Mouse (Mus musculus) forebrain, embryonic 14.5 days (tissue): ENCODE results near the gene Mettl15. TPM values are rescaled to one million over a fixed set of nuclear protein-coding genes. Genes with fewer than 3 reads are reported as not detected.
"Not testable (repeated sequence)": the region's sequence is repeated elsewhere in the genome, so short reads cannot be mapped to it uniquely, and the experiment has no call there.

Experiments used
- ATAC-seq: fragments of 200-750 bp; cut with Nextera tagmentation; 2 replicates; pipeline ENCODE4 v1.8.0; 2017; ENCODE audit warnings: mild to moderate bottlenecking, moderate library complexity
- DNase-seq: peaks from one replicate; pipeline ENCODE4 v3.0.0-alpha.2; 2015; ENCODE audit warnings: low spot score
- H3K27ac ChIP-seq: fragments of 300-500 bp; sonication (generic); 2 replicates; pipeline ENCODE4 v1.5.1; 2014; ENCODE audit warnings: low read depth, mild to moderate bottlenecking, control low read depth, low read length, moderate library complexity
- H3K27me3 ChIP-seq: fragments of 300-500 bp; sonication (generic); replicated peaks from 2 replicates; pipeline ENCODE4 v1.6.1; 2014; ENCODE audit warnings: low read length, control low read depth, mixed read lengths; ENCODE audit not compliant: control insufficient read depth, insufficient read depth
- H3K36me3 ChIP-seq: fragments of 300-500 bp; sonication (generic); 2 replicates; pipeline ENCODE4 v1.6.1; 2014; ENCODE audit warnings: low read length, control low read depth; ENCODE audit not compliant: control insufficient read depth, insufficient read depth
- H3K4me1 ChIP-seq: fragments of 300-500 bp; sonication (generic); 2 replicates; pipeline ENCODE4 v1.6.1; 2014; ENCODE audit warnings: antibody characterized with exemption, low read length, control low read depth; ENCODE audit not compliant: control insufficient read depth, insufficient read depth
- H3K4me2 ChIP-seq: fragments of 300-500 bp; sonication (generic); 2 replicates; pipeline ENCODE4 v1.6.1; 2014; ENCODE audit warnings: mild to moderate bottlenecking, control low read depth, low read length
- H3K4me3 ChIP-seq: fragments of 300-500 bp; sonication (generic); 2 replicates; pipeline ENCODE4 v1.5.1; 2014; ENCODE audit warnings: low read depth, low read length, control low read depth
- H3K9ac ChIP-seq: fragments of 300-500 bp; sonication (generic); 2 replicates; pipeline ENCODE4 v1.6.1; 2014; ENCODE audit warnings: mild to moderate bottlenecking, low read length, control low read depth, moderate library complexity
- H3K9me3 ChIP-seq: fragments of 300-500 bp; sonication (generic); replicated peaks from 2 replicates; pipeline ENCODE4 v1.6.1; 2016; ENCODE audit warnings: low read length, control low read depth, mixed read lengths; ENCODE audit not compliant: control insufficient read depth
- WGBS: fragments of 180-500 bp; shearing (Covaris S2); extraction: QIAGEN DNeasy Blood & Tissue Kit; methylation state at CpG from one replicate; pipeline ENCODE4 v1.1.7; 2014; 5-methylcytosine and 5-hydroxymethylcytosine counted together
- polyA plus RNA-seq: library from polyadenylated mRNA; unstranded; fragments of >200 nt; fragmentation: Nextera tagmentation; extraction: Ambion mirVana; gene quantifications from 2 replicates; pipeline ENCODE4 v1.2.1, GENCODE M21; 2014

Gene Mettl15
- polyA plus RNA-seq, 1 experiment from 2014 or later = 12.4 TPM

DNA sequence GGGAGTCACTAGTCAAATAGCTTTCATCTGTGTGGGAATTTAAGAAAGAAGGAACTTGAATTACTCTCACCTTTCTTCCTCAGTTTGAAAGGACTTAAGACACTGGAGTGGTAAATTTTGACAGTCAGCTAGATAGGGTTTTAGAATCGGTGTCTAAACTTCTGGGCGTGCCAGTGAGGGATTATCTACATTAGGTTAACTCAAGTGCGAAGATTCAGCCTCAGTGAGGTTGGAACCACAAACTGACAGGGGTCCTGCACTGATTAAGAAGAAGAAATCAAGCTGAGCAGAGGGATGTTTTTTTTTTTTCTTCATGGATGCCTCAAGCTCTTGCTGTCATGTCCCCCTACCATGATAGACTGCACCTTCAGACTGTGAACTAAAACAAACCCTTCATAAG, 53.4 kb downstream of the Mettl15 start:
- Histone ChIP-seq H3K9me3 (no peaks in the 10 kb centered on the region), H3K36me3 (no peaks in the 10 kb centered on the region), H3K27me3 (no peaks in the 10 kb centered on the region), H3K4me2 (no peak overlapping the region), H3K27ac (no peak overlapping the region), H3K4me3 (no peak overlapping the region), H3K9ac (no peak overlapping the region), H3K4me1 (no peaks in the 10 kb centered on the region)
- WGBS = 22% methylated on average over 3 of the region's 3 CpGs
- DNase-seq (no peak), ATAC-seq (no peak)

DNA sequence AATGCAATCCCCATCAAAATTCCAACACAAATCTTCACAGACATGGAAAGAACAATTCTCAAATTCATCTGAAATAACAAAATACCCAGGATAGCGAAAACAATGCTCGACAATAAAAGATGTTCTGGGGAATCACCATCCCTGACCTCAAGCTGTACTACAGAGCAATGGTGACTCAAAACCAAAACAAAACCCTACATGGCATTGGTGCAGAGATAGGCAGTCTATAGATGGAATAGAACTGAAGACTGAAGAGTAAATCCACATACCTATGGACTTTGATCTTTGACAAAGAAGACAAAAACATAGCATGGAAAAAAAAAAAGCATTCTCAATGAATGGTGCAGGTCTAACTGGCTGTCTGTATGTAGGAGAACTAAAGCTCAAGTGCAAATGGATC, 59.1 kb downstream of the Mettl15 start:
- Histone ChIP-seq H3K27ac (no peak overlapping the region), H3K9me3 (no peaks in the 10 kb centered on the region), H3K36me3 (no peaks in the 10 kb centered on the region), H3K4me1 (no peaks in the 10 kb centered on the region), H3K4me3 (no peak overlapping the region), H3K9ac (no peak overlapping the region), H3K4me2 (no peak overlapping the region), H3K27me3 (no peaks in the 10 kb centered on the region)
- DNase-seq = no peak
- ATAC-seq = no peak
- 89% methylated on average over 2 of the region's 2 CpGs for WGBS

DNA sequence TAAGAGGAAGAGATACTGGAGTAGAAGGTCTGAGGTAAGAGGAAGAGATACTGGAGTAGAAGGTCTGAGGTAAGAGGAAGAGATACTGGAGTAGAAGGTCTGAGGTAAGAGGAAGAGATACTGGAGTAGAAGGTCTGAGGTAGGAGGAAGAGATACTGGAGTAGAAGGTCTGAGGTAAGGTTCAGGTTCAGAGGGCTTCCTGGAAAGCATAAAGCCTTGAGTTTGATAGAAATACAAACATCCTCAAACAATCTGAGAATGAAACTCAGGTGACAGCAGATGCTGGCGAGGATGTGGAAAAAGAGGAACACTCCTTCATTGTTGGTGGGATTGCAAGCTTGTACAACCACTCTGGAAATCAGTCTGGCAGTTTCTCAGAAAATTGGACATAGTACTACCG, 63.9 kb downstream of the Mettl15 start:
- 92% methylated on average over 1 of the region's 2 CpGs for WGBS
- not testable (repeated sequence) for H3K9ac ChIP-seq, H3K4me3 ChIP-seq, DNase-seq, H3K9me3 ChIP-seq, H3K27me3 ChIP-seq, H3K36me3 ChIP-seq, H3K4me1 ChIP-seq, H3K4me2 ChIP-seq, H3K27ac ChIP-seq, ATAC-seq

DNA sequence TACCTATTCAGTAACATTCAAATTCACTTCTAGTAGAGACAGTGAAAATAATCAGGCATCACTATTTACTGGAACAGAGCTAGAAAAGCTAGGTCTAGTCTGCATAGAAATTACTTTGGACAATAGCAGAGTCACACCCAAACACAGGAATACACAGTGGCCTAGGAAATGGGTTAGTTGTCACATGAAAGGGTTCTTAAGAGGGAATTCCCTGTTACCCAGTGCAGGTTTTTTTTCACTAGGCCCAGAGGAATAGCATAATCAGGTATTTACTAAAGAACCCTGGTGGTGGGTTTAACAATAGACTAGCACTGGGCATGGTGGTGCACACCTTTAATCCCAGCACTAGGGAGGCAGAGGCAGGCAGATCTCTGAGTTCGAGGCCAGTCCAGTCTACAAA, 69.9 kb downstream of the Mettl15 start:
- not testable (repeated sequence) for H3K36me3 ChIP-seq, H3K4me3 ChIP-seq, H3K27me3 ChIP-seq, H3K27ac ChIP-seq, H3K9ac ChIP-seq, DNase-seq, H3K4me2 ChIP-seq, H3K9me3 ChIP-seq, ATAC-seq, H3K4me1 ChIP-seq
- WGBS = 94% methylated on average over 1 of the region's 1 CpGs

DNA sequence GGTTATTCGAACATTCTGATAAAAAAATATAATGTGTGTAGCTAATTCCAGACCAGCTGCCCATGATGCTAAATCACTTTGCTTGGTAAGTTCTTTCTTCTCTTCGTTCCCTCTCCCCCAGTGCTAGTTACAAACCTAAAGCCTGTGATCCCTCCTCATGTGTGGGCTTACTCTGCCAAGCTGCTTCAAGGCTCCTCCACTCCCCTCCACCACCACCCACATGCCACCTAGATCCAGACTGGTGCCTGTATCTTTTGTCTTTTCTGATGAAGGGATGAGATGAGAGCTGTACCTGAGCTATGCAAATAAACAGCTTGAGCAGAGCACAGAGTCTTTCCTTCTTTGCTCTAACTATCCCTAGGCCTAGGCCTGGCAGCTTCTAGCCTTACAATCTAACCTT, 72.5 kb downstream of the Mettl15 start:
- H3K36me3 ChIP-seq = no peaks in the 10 kb centered on the region
- no peak overlapping the region for H3K4me3 ChIP-seq
- no peak for DNase-seq
- no peaks in the 10 kb centered on the region for H3K4me1 ChIP-seq
- no peak overlapping the region for H3K27ac ChIP-seq
- H3K4me2 ChIP-seq = no peak overlapping the region
- no peak overlapping the region for H3K9ac ChIP-seq
- ATAC-seq = no peak
- 85% methylated on average over 2 of the region's 2 CpGs for WGBS
- H3K27me3 ChIP-seq = no peaks in the 10 kb centered on the region
- H3K9me3 ChIP-seq = no peaks in the 10 kb centered on the region

DNA sequence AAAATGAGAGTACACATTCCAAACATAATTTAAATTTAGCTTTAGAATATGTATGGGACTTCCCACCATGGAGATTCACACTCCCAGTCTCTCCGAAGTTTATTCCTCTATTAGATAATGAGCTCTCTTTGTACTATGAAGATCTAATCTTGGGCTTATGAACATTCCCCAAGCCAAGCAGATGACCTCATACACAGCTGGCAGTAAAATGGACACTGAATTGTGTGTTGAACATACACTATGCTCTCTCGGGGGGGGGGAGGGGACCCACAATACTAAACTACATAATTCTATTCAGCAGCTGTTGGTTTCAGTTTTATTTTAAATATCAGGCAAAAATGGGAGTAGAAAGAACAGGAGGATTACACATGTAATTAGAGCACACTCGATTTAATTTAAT, 97.6 kb downstream of the Mettl15 start:
- Histone ChIP-seq H3K36me3 (no peaks in the 10 kb centered on the region), H3K27ac (no peak overlapping the region), H3K9me3 (no peaks in the 10 kb centered on the region), H3K4me2 (no peak overlapping the region), H3K4me1 (no peaks in the 10 kb centered on the region), H3K27me3 (no peaks in the 10 kb centered on the region), H3K9ac (no peak overlapping the region), H3K4me3 (no peak overlapping the region)
- DNase-seq (no peak), ATAC-seq (no peak)
- 68% methylated on average over 3 of the region's 3 CpGs for WGBS

DNA sequence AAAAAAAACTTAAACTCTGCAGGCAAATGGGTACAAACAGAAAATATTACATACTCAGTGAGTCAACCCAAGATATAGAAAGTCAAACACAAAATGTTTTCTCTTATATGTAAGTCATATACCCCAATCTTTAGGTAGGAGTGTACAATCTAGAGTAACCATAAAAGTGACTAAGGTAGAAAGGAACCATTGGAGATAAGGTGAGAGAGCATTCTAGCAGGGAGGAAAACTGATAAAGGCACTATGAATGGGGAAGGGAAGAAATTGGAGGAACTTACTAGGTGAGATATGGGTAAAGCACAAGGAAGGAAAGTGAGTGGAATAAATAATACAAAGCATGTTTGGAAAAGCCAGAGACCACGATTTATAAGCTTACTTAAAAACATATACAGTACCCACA, 122.0 kb downstream of the Mettl15 start:
- Histone ChIP-seq H3K36me3 (no peaks in the 10 kb centered on the region), H3K4me3 (no peak overlapping the region), H3K9ac (no peak overlapping the region), H3K9me3 (no peaks in the 10 kb centered on the region), H3K4me1 (no peaks in the 10 kb centered on the region), H3K27me3 (no peaks in the 10 kb centered on the region), H3K27ac (no peak overlapping the region), H3K4me2 (no peak overlapping the region)
- WGBS = 70% methylated on average over 1 of the region's 1 CpGs
- no peak for DNase-seq
- no peak for ATAC-seq

DNA sequence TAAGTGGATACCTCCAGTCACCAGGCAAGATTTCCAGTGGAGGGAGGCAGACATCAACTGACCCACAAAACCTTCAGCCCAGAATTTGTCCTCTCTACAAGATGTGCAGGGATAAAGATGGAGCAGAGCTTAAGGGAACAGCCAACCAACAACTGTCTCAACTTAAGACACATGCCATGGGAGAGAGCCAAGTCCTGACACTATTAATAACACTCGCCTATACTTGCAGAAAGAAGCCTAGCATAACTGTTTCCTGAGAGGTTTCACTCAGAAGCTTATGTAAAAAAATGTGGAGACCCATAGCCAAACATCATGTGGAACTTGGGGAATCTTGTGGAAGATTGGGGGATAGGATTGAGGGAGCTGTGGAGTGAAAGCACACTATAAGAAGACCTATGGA, 124.4 kb downstream of the Mettl15 start:
- no peak for DNase-seq
- H3K4me2 ChIP-seq = no peak overlapping the region
- H3K27ac ChIP-seq = no peak overlapping the region
- no peaks in the 10 kb centered on the region for H3K4me1 ChIP-seq
- no peaks in the 10 kb centered on the region for H3K36me3 ChIP-seq
- no peak for ATAC-seq
- no peaks in the 10 kb centered on the region for H3K27me3 ChIP-seq
- H3K9ac ChIP-seq = no peak overlapping the region
- H3K9me3 ChIP-seq = no peaks in the 10 kb centered on the region
- WGBS = 91% methylated on average over 1 of the region's 1 CpGs
- no peak overlapping the region for H3K4me3 ChIP-seq

DNA sequence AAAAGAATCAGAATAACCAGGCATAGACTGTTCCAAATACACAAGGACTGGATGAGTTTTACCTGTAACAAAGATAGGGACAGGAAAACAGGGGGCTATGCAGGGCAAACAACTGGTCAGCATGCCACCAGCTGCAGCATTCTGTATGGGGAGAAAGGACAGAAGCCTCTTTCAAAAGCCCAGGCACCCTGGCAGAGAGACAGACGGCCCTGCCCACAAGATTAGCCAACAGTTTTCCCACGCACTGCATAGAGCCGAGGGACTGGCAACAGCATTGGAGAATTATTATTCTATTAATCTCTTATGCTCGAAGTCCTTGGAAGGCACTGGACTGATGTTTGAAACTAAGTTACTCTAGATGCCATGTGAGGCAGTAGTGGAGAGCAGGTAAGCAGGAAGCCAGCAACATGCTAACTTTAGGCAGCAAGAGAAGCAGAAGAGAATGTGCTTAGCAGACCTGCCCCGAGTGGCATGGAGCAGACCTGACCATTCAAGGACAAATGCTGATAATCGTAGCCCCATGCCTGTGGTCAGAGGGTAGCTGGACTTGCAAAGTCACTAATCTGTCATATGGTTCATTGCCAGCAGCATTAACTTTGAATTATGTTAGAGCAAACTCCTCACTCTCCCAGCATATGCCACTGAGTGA, 127.0 kb downstream of the Mettl15 start:
- ATAC-seq (peak; percentile 65), DNase-seq (no peak)
- 44% methylated on average over 6 of the region's 6 CpGs for WGBS
- no peaks in the 10 kb centered on the region for H3K9me3 ChIP-seq
- H3K36me3 ChIP-seq = no peaks in the 10 kb centered on the region
- H3K27ac ChIP-seq = no peak overlapping the region
- H3K9ac ChIP-seq = no peak overlapping the region
- no peak overlapping the region for H3K4me2 ChIP-seq
- no peaks in the 10 kb centered on the region for H3K4me1 ChIP-seq
- H3K27me3 ChIP-seq = no peaks in the 10 kb centered on the region
- no peak overlapping the region for H3K4me3 ChIP-seq
